Mouse (Mus musculus) forebrain, embryonic 11.5 days (tissue): Measurements from ENCODE around the gene Cass4. TPM values are rescaled to one million over a fixed set of nuclear protein-coding genes. Genes with fewer than 3 reads are reported as not detected.

Experiments
- polyA plus RNA-seq: library from polyadenylated mRNA; unstranded; fragments of >200 nt; fragmentation: Nextera tagmentation; extraction: Ambion mirVana; gene quantifications from 2 replicates; pipeline ENCODE4 v1.2.1, GENCODE M21; 2014

Gene Cass4
- polyA plus RNA-seq, 1 experiment from 2014 or later: 0.47 TPM

Other genes with a start within 250 kb of the Cass4 start
- 0.09 TPM in 1 of 2 replicates, not detected in the other for gene Mc3r, start 145.3 kb upstream of the Cass4 start, polyA plus RNA-seq
- 20.1 and 20.9 TPM in 2 replicates for gene Fam210b, start 48.2 kb upstream of the Cass4 start, polyA plus RNA-seq
- 192 and 193 TPM in 2 replicates for gene Aurka, start 23.3 kb upstream of the Cass4 start, polyA plus RNA-seq
- 52.5 and 53.3 TPM in 2 replicates for gene Cstf1, start 23.1 kb upstream of the Cass4 start, polyA plus RNA-seq
- gene Rtf2, start 46.8 kb downstream of the Cass4 start, polyA plus RNA-seq: 86.0 and 90.5 TPM in 2 replicates
- 1.5 TPM in 2 replicates for gene Gcnt7, start 64.8 kb downstream of the Cass4 start, polyA plus RNA-seq
- gene Fam209, start 78.7 kb downstream of the Cass4 start, polyA plus RNA-seq: 0.39 and 0.97 TPM in 2 replicates
- 45.1 and 46.5 TPM in 2 replicates for gene Tfap2c, start 155.8 kb downstream of the Cass4 start, polyA plus RNA-seq